Mouse (Mus musculus) heart, postnatal 0 days (tissue): ENCODE data around the gene Dnajb14.

Experiments
- CTCF ChIP-seq: IDR thresholded peaks from 2 replicates; pipeline ENCODE4 v1.5.1; 2016; ENCODE audit warnings: antibody characterized with exemption, control low read depth, low read depth
- EP300 ChIP-seq: IDR thresholded peaks from 2 replicates; pipeline ENCODE4 v1.6.1; 2016; ENCODE audit warnings: antibody characterized with exemption, low read depth

- TF ChIP-seq CTCF, result no peak
- peak; percentile 80; the same call in 1 of the 2 replicates for TF ChIP-seq EP300
These were observed 73.3 kb downstream of the Dnajb14 start for GRCm38 (mm10) chr3:137940757-137941156.
